Mouse (Mus musculus) Muller cell, postnatal 12 days (primary cell): ENCODE data around the gene Mtfr1l.

Experiments
- DNase-seq: peaks from one replicate; pipeline ENCODE4 v3.0.0-alpha.2; 2015; ENCODE audit errors: inconsistent ontology term

Mtfr1l gene

DNA sequence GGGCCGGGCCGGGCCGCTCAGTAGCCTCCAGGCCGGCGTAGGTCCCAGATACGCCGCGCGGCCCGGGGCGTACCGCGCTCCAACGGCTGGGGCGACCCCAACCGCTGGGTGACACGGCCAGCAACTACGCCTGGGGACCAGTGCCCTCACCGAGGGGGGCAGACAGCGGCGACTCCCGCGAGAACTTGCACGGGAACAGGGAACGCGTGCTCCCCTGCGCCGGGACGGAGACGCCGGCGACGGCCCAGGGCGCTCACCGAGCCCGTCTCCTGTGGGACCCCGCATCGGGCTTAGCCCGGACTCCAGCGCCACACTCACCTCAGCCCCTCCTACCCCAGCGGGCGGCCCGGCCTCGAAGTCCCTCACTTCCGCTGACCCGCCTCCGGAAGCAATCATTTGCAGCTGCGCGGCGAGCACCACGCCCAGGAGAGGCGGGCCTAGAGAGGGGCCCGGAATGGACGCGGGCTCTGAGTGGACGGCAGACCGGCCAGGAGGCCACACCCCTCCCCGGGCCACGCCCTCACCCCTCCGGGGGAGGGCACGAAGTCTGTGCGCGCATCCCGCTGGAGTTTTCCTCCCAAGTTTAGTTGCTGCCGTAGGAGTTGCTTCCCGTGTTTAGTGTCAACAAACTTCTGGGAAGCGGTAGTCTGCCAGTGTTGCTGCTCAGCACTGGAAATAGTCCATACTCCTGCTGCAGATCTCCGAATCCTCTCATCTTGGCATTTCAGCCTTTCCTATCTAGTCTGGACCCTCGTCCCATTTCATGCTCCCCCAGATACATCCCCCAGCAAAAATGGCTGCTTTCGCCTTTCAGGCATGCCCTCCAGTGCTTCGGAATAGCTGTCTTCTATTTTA, at the start of gene Mtfr1l:
Gene Mtfr1l (minus strand): TSS at position 456 of the 855 bp plus-strand sequence.
- DNase-seq, result peak; percentile 98

- DNase-seq, result no peak
Observed at GRCm38 (mm10) chr4:134583513-134583912, 48.3 kb upstream of the Mtfr1l start.

GRCm38 (mm10) chr4:134581365-134581764, 46.2 kb upstream of the Mtfr1l start:
- no peak for DNase-seq

DNA sequence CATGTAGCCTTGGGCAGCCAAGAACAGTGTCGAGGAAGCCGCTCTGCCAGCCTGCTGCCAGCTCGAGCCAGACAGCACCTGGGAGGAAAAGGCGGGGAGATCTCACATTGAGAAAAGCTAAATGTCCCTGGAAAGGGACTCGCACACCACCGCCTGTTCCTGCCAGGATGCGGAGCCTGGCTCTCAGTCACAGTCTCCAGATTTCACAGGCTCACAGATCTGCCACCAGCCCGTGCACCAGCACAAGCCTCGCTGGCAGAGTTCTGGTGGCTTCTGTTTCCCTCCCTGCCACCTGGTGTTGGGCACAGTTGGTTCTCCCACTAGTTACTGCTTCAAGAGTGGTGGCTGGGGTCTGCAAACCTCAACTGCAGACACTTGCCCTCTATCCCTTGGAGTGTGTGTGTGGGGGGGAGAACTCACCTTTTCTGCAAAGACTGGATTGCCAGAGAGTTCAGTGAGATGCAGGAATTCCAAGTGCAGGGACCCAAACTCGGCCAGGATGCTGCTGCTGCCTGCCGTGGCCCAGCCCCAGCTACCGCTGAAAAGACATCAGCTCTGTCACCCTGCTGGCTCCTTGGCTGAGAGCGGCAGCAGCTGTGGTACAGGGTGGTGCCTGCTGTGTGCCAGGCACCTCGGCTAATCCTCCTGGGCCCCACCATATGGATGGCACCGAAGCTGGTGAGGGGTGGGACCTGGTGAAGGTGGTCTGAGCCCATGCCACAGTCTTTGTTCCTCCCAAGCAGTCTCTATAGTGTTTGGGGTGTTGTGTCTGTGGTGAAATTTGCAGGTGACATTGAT, 45.4 kb upstream of the Mtfr1l start:
- DNase-seq, result no peak

DNA sequence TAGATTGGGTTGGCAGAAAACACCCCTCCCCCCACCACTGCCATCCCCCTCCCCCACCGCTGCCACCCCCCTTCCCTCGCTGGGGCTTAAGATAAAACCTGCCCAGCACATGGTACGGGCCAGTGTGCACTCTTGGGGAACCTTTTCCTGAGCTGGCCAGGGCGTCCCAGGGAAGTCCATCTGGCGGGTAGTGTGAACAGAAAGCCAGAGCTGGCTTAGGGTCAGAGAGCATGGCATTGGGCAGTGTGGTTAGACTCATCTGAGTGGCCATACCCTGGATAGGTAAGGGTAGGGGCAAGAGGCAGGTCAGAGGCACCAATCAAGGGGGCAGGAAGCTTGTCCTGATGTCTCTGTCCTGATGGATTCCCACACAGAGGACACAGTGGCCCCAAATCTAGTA, 44.4 kb upstream of the Mtfr1l start:
- no peak for DNase-seq

DNA sequence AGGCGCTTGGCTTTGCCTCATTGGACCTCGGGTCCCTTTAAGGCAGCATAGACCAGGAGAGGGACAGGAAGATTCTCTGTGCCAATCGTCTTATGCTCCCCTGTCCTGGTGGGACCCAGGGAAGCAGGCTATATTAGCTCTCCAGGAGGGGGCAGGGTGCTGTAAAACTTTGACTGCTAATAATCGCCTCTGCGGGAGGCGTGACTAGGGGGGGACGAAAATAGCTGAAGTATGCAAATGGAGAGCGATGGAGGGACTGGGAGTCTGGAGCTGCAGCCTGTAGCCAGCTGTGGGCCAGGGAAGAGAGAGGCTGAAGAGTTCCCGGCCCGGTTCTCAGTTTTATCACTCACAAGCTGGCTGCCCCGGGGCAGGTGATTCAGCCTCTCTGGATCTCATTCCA, 44.0 kb upstream of the Mtfr1l start:
- DNase-seq, result peak; percentile 30

GRCm38 (mm10) chr4:134578407-134578806, 43.2 kb upstream of the Mtfr1l start:
- no peak for DNase-seq

DNA sequence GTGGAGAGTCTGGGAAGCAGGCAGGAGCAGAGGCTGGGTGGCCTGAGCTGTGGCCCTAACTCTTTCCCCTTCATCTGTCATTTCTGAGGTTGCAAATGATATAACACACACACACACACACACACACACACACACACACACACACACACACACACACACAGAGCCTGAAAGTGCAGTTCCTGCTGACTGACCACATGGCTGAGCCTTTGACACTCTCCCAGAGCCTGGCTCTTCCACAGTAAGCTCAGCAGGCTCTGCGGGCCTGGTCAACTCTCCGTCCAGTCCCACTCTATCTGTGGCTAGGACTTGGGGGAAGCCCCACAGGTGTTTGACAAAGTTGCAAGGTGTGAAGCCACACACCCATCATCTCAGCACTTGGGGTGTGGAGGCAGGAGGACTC, 42.1 kb upstream of the Mtfr1l start:
- no peak for DNase-seq

GRCm38 (mm10) chr4:134575486-134575885, 40.3 kb upstream of the Mtfr1l start:
- no peak for DNase-seq

- no peak for DNase-seq
Observed at GRCm38 (mm10) chr4:134572449-134573300, 37.5 kb upstream of the Mtfr1l start.

- no peak for DNase-seq
Observed at GRCm38 (mm10) chr4:134570704-134571451, 35.7 kb upstream of the Mtfr1l start.

- no peak for DNase-seq
Observed at GRCm38 (mm10) chr4:134569831-134570230, 34.6 kb upstream of the Mtfr1l start.

GRCm38 (mm10) chr4:134569205-134569604, 34.0 kb upstream of the Mtfr1l start:
- no peak for DNase-seq

- DNase-seq, result peak; percentile 83
Observed at GRCm38 (mm10) chr4:134567377-134568226, 32.4 kb upstream of the Mtfr1l start.

DNA sequence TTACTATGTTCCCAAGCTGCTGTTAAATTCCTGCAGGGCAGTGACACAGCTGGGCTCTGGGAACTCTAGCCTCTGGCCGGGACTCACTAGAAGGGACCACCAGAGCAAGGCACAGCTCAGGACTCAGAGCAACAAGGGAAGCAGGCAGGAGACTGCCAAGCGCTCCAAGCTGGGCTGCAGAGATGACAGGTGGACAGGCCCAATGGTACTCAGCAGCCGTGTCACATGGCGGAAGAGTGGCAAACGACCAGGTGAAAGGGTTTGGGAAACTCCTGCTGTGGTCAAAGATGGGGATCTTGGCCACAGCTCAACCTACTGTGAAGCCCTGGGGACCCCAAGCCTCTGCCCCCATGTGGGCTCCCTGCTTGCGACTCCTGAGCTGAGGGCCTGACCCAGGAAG, 28.9 kb upstream of the Mtfr1l start:
- DNase-seq, result no peak

DNA sequence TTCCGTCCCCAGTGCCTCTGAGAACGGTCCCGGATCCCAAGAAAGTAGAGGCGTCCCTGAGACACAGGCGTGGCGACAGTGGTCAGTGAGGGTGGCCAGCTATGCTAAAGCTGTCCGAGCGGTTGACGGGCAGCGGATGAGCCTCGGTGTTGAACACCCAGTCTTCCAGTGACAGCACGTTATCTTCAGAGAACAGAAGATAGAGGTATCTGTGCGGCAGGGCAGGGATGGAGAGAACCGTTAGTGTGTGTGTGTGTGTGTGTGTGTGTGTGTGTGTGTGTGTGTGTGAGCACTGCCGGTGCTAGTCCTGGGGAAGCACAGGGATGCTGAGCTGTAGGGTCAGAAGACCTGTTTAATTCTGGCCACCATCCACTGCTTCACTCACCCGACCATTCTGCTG, 28.4 kb upstream of the Mtfr1l start:
- DNase-seq, result no peak

DNA sequence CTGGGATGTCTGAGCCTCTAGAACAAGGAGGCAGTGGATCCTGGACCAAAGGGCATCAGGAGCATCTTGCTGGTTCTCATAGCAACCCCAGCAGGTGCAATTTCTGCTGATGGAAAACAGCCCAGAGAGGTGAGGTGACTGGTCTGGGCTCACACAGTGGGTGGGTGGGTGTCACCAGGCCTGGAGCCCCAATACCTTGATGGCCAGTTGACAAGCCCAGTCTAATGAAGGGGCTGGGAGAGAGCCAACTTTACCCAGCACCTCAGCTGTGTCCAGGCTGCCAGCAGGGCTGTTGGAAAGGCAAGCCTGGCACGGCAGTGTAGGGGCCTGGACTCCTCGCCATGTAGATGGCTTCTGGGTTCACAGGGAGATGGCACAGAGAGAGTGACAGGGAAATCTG, 26.8 kb upstream of the Mtfr1l start:
- DNase-seq, result no peak

- no peak for DNase-seq
Observed at GRCm38 (mm10) chr4:134560699-134561098, 25.5 kb upstream of the Mtfr1l start.

DNA sequence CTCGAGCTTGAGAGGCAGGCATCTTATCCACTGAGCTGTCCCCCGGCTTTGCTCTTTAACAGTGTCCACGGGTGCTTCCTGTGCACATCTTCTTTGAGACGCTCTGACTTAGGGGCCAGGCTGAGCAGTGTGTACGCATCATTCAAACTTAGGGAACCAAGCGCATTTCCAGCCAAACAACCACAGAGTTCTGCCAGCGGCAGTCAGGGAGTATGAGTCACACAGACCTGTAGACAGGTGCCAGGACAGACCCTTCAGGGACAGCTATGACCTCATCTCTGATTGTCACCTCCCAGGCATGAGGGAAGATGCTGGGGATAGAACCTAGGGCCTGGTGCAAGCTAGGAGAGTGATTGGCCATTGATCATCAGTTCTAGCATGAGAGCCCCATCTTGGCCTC, 24.0 kb upstream of the Mtfr1l start:
- DNase-seq, result no peak

GRCm38 (mm10) chr4:134558570-134559113, 23.5 kb upstream of the Mtfr1l start:
- no peak for DNase-seq
